Mouse (Mus musculus) neural tube, embryonic 12.5 days (tissue): ENCODE data around the gene Sept5. TPM values are rescaled to one million over a fixed set of nuclear protein-coding genes. Genes with fewer than 3 reads are reported as not detected.

ENCODE experiments used
- ATAC-seq: fragments of 200-750 bp; cut with Nextera tagmentation; 2 replicates; pipeline ENCODE4 v1.8.0; 2017; ENCODE audit warnings: low read depth, mild to moderate bottlenecking, moderate TSS enrichment, moderate library complexity; ENCODE audit not compliant: low FRiP score
- H3K27ac ChIP-seq: fragments of 300-500 bp; sonication (generic); 2 replicates; pipeline ENCODE4 v1.5.1; 2016
- H3K27me3 ChIP-seq: fragments of 300-500 bp; sonication (generic); replicated peaks from 2 replicates; pipeline ENCODE4 v1.6.1; 2016; ENCODE audit warnings: mild to moderate bottlenecking
- H3K36me3 ChIP-seq: fragments of 300-500 bp; sonication (generic); 2 replicates; pipeline ENCODE4 v1.6.1; 2016; ENCODE audit warnings: mild to moderate bottlenecking
- H3K4me1 ChIP-seq: fragments of 300-500 bp; sonication (generic); 2 replicates; pipeline ENCODE4 v1.6.1; 2016
- H3K4me2 ChIP-seq: fragments of 300-500 bp; sonication (generic); replicated peaks from 2 replicates; pipeline ENCODE4 v1.6.1; 2016; ENCODE audit warnings: mild to moderate bottlenecking
- H3K4me3 ChIP-seq: fragments of 300-500 bp; sonication (generic); 2 replicates; pipeline ENCODE4 v1.5.1; 2016
- H3K9ac ChIP-seq: fragments of 300-500 bp; sonication (generic); 2 replicates; pipeline ENCODE4 v1.6.1; 2016; ENCODE audit warnings: mild to moderate bottlenecking
- H3K9me3 ChIP-seq: fragments of 300-500 bp; sonication (generic); 2 replicates; pipeline ENCODE4 v1.6.1; 2016; ENCODE audit warnings: mild to moderate bottlenecking
- WGBS: fragments of 180-500 bp; shearing (Covaris S2); methylation state at CpG from one replicate; pipeline ENCODE4 v1.1.7; 2016; 5-methylcytosine and 5-hydroxymethylcytosine counted together
- polyA plus RNA-seq: library from polyadenylated mRNA; unstranded; fragments of >200 nt; fragmentation: Nextera tagmentation; extraction: Ambion mirVana; gene quantifications from 2 replicates; pipeline ENCODE4 v1.2.1, GENCODE M21; 2016

The Sept5 gene
- polyA plus RNA-seq, 1 experiment from 2014 or later = 125 TPM

DNA sequence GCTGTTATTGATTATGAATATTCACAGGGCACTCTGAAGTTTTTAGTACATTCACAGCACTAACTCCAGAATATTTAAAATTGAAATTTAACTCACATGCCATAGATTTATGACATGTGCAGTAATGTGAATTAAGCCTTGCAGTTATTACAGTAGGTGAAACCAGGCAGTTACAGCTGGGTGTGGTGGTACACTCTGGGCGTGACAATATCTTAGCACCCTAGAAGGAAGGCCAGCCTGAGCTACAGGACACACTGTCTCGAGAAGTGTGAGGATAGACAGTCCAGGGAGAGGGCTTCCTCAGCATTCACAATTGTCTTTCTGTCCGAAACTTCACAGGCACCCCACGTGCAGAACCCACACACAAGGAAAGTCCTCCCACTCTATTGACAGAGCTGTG lies 14.7 kb upstream of the Sept5 start:
- no peak for ATAC-seq
- Histone ChIP-seq H3K27ac (no peak overlapping the region), H3K36me3 (no peaks in the 10 kb centered on the region), H3K4me2 (no peak overlapping the region), H3K4me1 (no peaks in the 10 kb centered on the region), H3K27me3 (no peaks in the 10 kb centered on the region), H3K9me3 (no peaks in the 10 kb centered on the region), H3K9ac (no peak overlapping the region), H3K4me3 (no peak overlapping the region)
- 84% methylated on average over 4 of the region's 4 CpGs for WGBS

- Histone ChIP-seq H3K9ac (no peak overlapping the region), H3K4me1 (no peaks in the 10 kb centered on the region), H3K9me3 (no peaks in the 10 kb centered on the region), H3K27me3 (no peaks in the 10 kb centered on the region), H3K36me3 (no peaks in the 10 kb centered on the region), H3K4me2 (no peak overlapping the region), H3K27ac (no peak overlapping the region), H3K4me3 (no peak overlapping the region)
- no peak for ATAC-seq
- 81% methylated on average over 11 of the region's 11 CpGs for WGBS
Observed at GRCm38 (mm10) chr16:18643406-18643998, 13.7 kb upstream of the Sept5 start.

DNA sequence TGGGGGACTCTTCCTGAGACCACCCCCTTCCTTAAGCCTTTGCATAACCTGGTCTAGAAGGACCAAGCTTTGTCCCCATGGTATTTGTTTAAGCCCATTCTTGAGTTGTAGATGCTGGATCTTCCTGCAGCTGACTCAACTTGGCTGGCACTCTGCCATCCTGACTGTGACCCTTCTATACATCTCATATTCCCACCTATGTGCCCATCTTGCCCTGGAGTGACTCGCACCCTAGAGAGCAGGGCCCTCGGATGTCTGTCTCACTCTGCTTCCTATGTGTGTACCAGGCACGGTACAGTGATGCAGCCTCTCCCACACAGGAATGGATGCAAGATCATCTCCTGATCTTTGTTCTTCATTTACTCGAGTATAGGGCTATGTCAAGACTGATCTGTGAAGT lies 13.1 kb upstream of the Sept5 start:
- no peak for ATAC-seq
- WGBS = 88% methylated on average over 4 of the region's 4 CpGs
- H3K4me3 ChIP-seq = no peak overlapping the region
- H3K4me1 ChIP-seq = no peaks in the 10 kb centered on the region
- H3K27me3 ChIP-seq = no peaks in the 10 kb centered on the region
- no peaks in the 10 kb centered on the region for H3K9me3 ChIP-seq
- H3K4me2 ChIP-seq = no peak overlapping the region
- H3K9ac ChIP-seq = no peak overlapping the region
- H3K27ac ChIP-seq = no peak overlapping the region
- H3K36me3 ChIP-seq = no peaks in the 10 kb centered on the region

- H3K27ac ChIP-seq = no peak overlapping the region
- no peak overlapping the region for H3K9ac ChIP-seq
- no peaks in the 10 kb centered on the region for H3K36me3 ChIP-seq
- no peak for ATAC-seq
- WGBS = 54% methylated on average over 7 of the region's 7 CpGs
- no peaks in the 10 kb centered on the region for H3K27me3 ChIP-seq
- H3K4me2 ChIP-seq = no peak overlapping the region
- H3K4me1 ChIP-seq = no peaks in the 10 kb centered on the region
- no peak overlapping the region for H3K4me3 ChIP-seq
- no peaks in the 10 kb centered on the region for H3K9me3 ChIP-seq
Observed at GRCm38 (mm10) chr16:18642291-18642690, 12.5 kb upstream of the Sept5 start.

GRCm38 (mm10) chr16:18639382-18639929 lies 9.7 kb upstream of the Sept5 start:
- Histone ChIP-seq H3K4me1 (no peaks in the 10 kb centered on the region), H3K27ac (no peak overlapping the region), H3K9ac (no peak overlapping the region), H3K36me3 (no peaks in the 10 kb centered on the region), H3K27me3 (no peaks in the 10 kb centered on the region), H3K4me3 (no peak overlapping the region), H3K4me2 (no peak overlapping the region), H3K9me3 (no peaks in the 10 kb centered on the region)
- no peak for ATAC-seq
- WGBS = 92% methylated on average over 1 of the region's 1 CpGs

DNA sequence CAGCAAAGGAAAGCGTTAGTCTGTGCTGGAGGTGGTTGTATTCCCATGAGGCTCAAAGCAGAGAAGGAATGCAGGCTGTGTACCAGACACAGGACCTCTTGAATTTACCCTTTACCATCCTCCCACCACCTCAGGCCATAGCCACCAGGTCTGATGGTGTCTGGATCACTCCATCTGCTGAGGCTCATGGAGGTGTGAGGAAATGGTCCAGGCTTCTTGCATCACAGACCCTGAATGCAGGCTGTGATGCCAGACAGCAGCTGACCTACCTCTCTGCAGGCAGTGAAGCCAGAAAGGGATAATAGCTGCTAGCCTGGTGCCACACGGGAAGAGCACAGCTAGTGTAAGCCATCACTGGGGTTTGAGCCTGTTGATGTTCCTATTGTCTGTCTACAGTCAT lies 8.6 kb upstream of the Sept5 start:
- Histone ChIP-seq H3K27me3 (no peaks in the 10 kb centered on the region), H3K4me1 (no peaks in the 10 kb centered on the region), H3K9ac (no peak overlapping the region), H3K36me3 (no peaks in the 10 kb centered on the region), H3K4me2 (no peak overlapping the region), H3K27ac (no peak overlapping the region), H3K4me3 (no peak overlapping the region), H3K9me3 (no peaks in the 10 kb centered on the region)
- no peak for ATAC-seq
- 66% methylated on average over 2 of the region's 2 CpGs for WGBS

DNA sequence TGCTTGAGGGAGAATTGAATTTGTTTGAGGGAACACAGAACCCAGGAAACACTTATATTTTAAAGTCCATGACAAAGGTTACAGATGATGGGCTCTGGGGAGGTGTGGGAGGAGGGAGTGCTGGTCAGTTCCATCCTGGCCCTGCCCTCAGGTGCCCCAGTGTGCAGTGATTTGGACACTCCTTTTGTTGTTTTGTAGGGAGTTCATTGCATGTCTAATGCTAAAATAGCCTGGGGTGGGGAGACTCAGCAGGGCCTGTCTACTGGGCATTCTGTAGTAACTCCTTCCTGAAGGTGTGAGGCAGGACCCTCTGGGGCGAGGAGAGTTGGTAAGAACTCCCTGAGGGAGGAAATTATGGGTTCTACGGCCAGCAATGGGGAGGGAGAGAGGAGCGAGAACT lies 7.0 kb upstream of the Sept5 start:
- H3K36me3 ChIP-seq = no peaks in the 10 kb centered on the region
- WGBS = 46% methylated on average over 3 of the region's 3 CpGs
- no peaks in the 10 kb centered on the region for H3K27me3 ChIP-seq
- H3K4me2 ChIP-seq = no peak overlapping the region
- no peak overlapping the region for H3K9ac ChIP-seq
- ATAC-seq = no peak
- H3K4me3 ChIP-seq = no peak overlapping the region
- no peaks in the 10 kb centered on the region for H3K9me3 ChIP-seq
- no peak overlapping the region for H3K27ac ChIP-seq
- no peaks in the 10 kb centered on the region for H3K4me1 ChIP-seq

DNA sequence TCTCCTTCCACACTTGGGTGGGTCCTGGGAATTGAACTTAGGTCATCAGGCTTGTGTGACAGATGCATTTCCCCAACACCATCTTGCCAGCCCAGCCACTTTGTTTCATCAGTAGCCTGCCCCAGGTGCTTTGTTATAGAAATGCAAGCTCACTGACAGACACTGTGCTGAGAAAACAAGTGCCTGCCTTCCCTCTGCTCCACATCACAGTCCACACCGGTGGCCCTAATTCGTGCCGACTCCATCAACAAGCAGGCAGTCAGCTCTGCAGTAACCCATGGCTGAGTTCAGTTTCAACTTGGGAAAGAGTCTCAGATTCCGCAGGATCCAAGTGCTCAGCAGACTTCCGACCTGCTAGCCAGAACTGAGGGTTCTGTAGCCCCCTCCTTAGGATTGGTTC lies 6.6 kb upstream of the Sept5 start:
- ATAC-seq = no peak
- Histone ChIP-seq H3K4me3 (no peak overlapping the region), H3K36me3 (no peaks in the 10 kb centered on the region), H3K27ac (no peak overlapping the region), H3K4me2 (no peak overlapping the region), H3K4me1 (no peaks in the 10 kb centered on the region), H3K9me3 (no peaks in the 10 kb centered on the region), H3K9ac (no peak overlapping the region), H3K27me3 (no peaks in the 10 kb centered on the region)
- WGBS = 83% methylated on average over 5 of the region's 5 CpGs

DNA sequence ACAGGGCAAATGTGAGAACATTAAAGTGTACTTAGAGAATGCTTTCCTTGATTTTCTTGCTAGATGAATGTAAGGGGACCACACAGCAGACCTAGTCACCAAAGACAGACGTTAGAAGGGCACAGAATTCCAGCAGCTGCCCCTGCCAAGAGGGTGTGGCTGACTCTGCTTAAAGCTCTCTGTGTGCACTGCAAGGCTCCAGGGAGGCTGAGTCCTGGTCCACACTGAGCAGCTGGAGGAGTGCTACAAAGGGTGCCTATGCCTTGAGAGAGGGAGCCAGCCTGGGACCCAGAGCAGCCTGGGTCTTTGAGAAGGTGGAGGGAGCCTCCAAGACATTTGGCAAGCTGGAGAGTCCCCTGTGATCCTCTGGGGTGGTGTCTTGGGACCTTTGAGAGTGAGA lies 3.6 kb upstream of the Sept5 start:
- no peak for ATAC-seq
- Histone ChIP-seq H3K9ac (no peak overlapping the region), H3K4me2 (no peak overlapping the region), H3K4me1 (peaks cover 8% of the 10 kb centered on the region; the same call in 1 of the 2 replicates), H3K4me3 (no peak overlapping the region), H3K27ac (no peak overlapping the region), H3K27me3 (no peaks in the 10 kb centered on the region), H3K9me3 (no peaks in the 10 kb centered on the region), H3K36me3 (no peaks in the 10 kb centered on the region)
- 24% methylated on average over 1 of the region's 1 CpGs for WGBS

DNA sequence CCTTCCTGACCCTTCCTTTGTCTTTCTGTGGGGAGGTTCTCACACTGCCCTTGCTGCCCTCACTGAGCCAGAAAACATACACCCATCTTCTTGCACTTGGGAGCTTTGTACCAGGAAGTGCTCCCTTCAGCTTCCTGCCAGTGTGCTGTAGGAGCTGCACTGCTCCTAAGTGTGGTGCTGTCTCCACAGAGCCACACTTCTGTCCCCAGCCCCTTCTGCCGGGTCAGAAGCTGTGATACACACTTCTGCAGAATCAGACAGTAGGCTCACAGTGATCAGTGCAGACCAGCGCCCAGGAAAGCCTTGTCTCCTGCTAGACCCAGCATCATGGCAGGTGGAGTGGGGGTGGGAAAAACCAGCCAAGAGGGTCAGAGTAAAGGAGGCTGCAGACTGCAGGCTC lies 3.1 kb upstream of the Sept5 start:
- no peaks in the 10 kb centered on the region for H3K9me3 ChIP-seq
- H3K36me3 ChIP-seq = no peaks in the 10 kb centered on the region
- no peak for ATAC-seq
- peaks cover 13% of the 10 kb centered on the region for H3K4me1 ChIP-seq
- no peak overlapping the region for H3K9ac ChIP-seq
- no peaks in the 10 kb centered on the region for H3K27me3 ChIP-seq
- no peak overlapping the region for H3K4me3 ChIP-seq
- H3K27ac ChIP-seq = no peak overlapping the region
- WGBS = 74% methylated on average over 2 of the region's 2 CpGs
- H3K4me2 ChIP-seq = no peak overlapping the region

GRCm38 (mm10) chr16:18632059-18632458 lies 2.3 kb upstream of the Sept5 start:
- no peak overlapping the region for H3K4me2 ChIP-seq
- 57% methylated on average over 3 of the region's 3 CpGs for WGBS
- H3K27ac ChIP-seq = no peak overlapping the region
- H3K4me1 ChIP-seq = peaks cover 20% of the 10 kb centered on the region
- no peaks in the 10 kb centered on the region for H3K36me3 ChIP-seq
- H3K9me3 ChIP-seq = no peaks in the 10 kb centered on the region
- H3K27me3 ChIP-seq = peaks cover 5% of the 10 kb centered on the region; the same call in 1 of the 2 replicates
- ATAC-seq = no peak
- no peak overlapping the region for H3K9ac ChIP-seq
- no peak overlapping the region for H3K4me3 ChIP-seq

DNA sequence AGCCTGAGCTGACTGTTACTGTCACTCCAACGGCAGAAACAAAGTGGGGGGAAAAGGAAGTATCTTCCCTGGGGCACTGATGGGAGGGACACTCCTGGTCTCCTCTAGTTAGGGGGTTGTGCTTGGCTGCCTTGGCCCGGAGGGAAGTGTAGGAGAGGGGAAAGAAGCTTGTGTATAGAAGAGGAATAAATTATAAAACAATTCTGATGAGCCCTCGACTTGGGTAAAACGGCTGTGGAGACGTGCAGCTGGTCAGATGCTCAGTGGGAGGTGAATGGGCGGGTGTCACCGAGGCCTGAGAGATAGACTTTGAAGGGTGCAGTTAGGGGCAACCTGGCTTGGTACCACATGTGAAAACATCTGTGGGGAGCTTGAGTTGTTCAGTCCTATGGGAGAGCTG lies 1.4 kb upstream of the Sept5 start:
- Histone ChIP-seq H3K36me3 (no peaks in the 10 kb centered on the region), H3K9ac (no peak overlapping the region)
- WGBS = 58% methylated on average over 7 of the region's 7 CpGs

GRCm38 (mm10) chr16:18630291-18630690 lies 537 bp upstream of the Sept5 start:
- no peak for ATAC-seq
- 56% methylated on average over 5 of the region's 5 CpGs for WGBS
- peak overlapping the region; percentile 77; the same call in 1 of the 2 replicates for H3K27ac ChIP-seq

More for the DNA sequence above, 1.4 kb upstream of the Sept5 start:
- no peak for ATAC-seq
- Histone ChIP-seq H3K27me3 (peaks cover 14% of the 10 kb centered on the region), H3K4me2 (no peak overlapping the region), H3K4me3 (no peak overlapping the region), H3K9me3 (no peaks in the 10 kb centered on the region), H3K4me1 (peaks cover 29% of the 10 kb centered on the region), H3K27ac (no peak overlapping the region)

More at GRCm38 (mm10) chr16:18630291-18630690, 537 bp upstream of the Sept5 start:
- peak overlapping the region; percentile 84 for H3K4me3 ChIP-seq
- H3K9ac ChIP-seq = peak overlapping the region; percentile 90
- H3K4me1 ChIP-seq = peaks cover 38% of the 10 kb centered on the region
- H3K27me3 ChIP-seq = peaks cover 23% of the 10 kb centered on the region
- H3K36me3 ChIP-seq = no peaks in the 10 kb centered on the region
- no peaks in the 10 kb centered on the region for H3K9me3 ChIP-seq
- peak overlapping the region; percentile 93 for H3K4me2 ChIP-seq
